Mouse (Mus musculus): ENCODE data around the gene Pola2. TPM values are rescaled to one million over a fixed set of nuclear protein-coding genes. Genes with fewer than 3 reads are reported as not detected.
A peak's percentile ranks its signal among the peaks of the same experiment; 100 is the strongest.

The Pola2 gene
- polyA plus RNA-seq, 1 experiment from 2014 or later, result 16.6 TPM

DNA sequence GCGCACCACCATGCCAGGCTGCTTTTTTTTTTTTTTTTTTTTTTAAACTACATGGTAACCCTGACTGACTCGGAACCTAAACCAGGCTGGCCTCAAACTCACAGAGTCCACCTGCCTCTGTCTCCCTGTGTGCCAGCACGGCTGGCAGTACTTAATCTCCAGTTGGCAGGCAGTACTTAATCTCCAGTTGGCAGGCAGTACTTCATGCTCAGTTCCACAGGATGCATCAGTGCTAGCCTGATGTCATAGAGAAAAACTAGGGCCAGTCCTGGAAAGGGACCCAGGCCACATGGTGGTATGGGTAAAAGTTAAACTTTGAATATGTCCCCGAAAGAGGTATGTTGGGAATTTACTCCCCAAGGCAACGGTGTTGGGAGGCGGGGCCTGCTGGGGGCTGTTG lies 35.9 kb downstream of the Pola2 start:
- no peak overlapping the region for H3K4me3 ChIP-seq (ENCODE audit: low read depth, low read length)
- no peak overlapping the region for H3K9ac ChIP-seq (replicated peaks; ENCODE audit: low read depth)
- H3K4me1 ChIP-seq (ENCODE audit: insufficient read depth, low read depth, low read length), result peaks cover 31% of the 10 kb centered on the region
- DNase-seq (ENCODE audit: low spot score) (no peak), ATAC-seq (no peak)
- H3K4me2 ChIP-seq (replicated peaks; ENCODE audit: low read depth, low read length), result no peak overlapping the region
- no peaks in the 10 kb centered on the region for H3K27me3 ChIP-seq (replicated peaks; ENCODE audit: insufficient read depth, low read length)
- H3K9me3 ChIP-seq (ENCODE audit: low read length), result no peaks in the 10 kb centered on the region
- no peak overlapping the region for H3K27ac ChIP-seq (ENCODE audit: low read length)
- 61% methylated on average over 6 of the region's 6 CpGs for WGBS
- TF ChIP-seq EP300 (IDR thresholded peaks at IDR 0.05) (no peak), CTCF (IDR thresholded peaks at IDR 0.05) (no peak)
- no peaks in the 10 kb centered on the region for H3K36me3 ChIP-seq (ENCODE audit: insufficient read depth, low read length)

DNA sequence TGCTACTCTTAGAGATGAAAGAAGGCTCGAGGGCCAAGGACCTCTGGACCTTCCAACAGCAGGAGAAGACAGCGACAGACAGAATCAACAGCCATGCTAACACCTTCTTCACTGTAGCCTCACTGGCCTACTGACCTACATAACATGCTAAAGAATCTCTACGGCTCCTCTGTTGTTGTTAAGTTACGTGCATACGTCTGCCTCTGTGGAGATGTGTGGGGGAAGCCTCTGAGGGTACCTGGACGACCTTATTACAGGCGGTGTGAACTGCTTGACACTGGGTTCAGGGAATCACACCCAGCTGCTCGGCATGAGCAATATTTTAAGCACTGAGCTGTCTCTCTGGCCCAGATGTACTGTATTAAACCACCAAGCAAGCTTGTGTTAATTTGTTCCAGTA lies 36.5 kb downstream of the Pola2 start:
- no peak overlapping the region for H3K27ac ChIP-seq (ENCODE audit: low read length)
- no peaks in the 10 kb centered on the region for H3K36me3 ChIP-seq (ENCODE audit: insufficient read depth, low read length)
- H3K4me3 ChIP-seq (ENCODE audit: low read depth, low read length), result no peak overlapping the region
- no peak for DNase-seq (ENCODE audit: low spot score)
- WGBS, result 79% methylated on average over 8 of the region's 8 CpGs
- no peak overlapping the region for H3K4me2 ChIP-seq (replicated peaks; ENCODE audit: low read depth, low read length)
- no peaks in the 10 kb centered on the region for H3K9me3 ChIP-seq (ENCODE audit: low read length)
- H3K9ac ChIP-seq (replicated peaks; ENCODE audit: low read depth), result no peak overlapping the region
- no peaks in the 10 kb centered on the region for H3K27me3 ChIP-seq (replicated peaks; ENCODE audit: insufficient read depth, low read length)
- ATAC-seq, result no peak
- TF ChIP-seq CTCF (IDR thresholded peaks at IDR 0.05), result no peak
- no peak for TF ChIP-seq EP300 (IDR thresholded peaks at IDR 0.05)
- H3K4me1 ChIP-seq (ENCODE audit: insufficient read depth, low read depth, low read length), result peaks cover 31% of the 10 kb centered on the region

DNA sequence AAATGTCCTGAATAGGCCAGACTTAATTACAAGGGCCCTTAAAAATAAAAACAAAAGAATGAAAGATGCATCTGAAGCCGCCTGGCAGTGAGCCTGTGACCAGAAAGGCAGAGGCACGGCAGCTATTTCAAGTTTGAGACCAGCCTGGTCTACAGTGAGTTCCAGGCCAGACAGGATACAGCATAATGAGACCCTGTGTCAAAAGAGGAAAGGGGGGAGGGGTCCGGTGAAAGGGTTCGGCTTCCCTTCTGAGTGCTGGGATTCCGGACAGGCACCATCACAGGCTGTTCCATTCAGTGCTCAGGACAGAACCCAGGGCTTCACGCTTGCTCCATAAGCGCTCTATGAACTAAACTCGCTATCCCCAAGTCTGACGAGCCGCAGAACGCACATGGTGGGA lies 37.0 kb downstream of the Pola2 start:
- DNase-seq (ENCODE audit: low spot score), result no peak
- H3K27ac ChIP-seq (ENCODE audit: low read length), result no peak overlapping the region
- no peak overlapping the region for H3K4me3 ChIP-seq (ENCODE audit: low read depth, low read length)
- no peaks in the 10 kb centered on the region for H3K36me3 ChIP-seq (ENCODE audit: insufficient read depth, low read length)
- H3K9ac ChIP-seq (replicated peaks; ENCODE audit: low read depth), result no peak overlapping the region
- H3K9me3 ChIP-seq (ENCODE audit: low read length), result no peaks in the 10 kb centered on the region
- ATAC-seq, result no peak
- TF ChIP-seq EP300 (IDR thresholded peaks at IDR 0.05) (no peak), CTCF (IDR thresholded peaks at IDR 0.05) (no peak)
- no peak overlapping the region for H3K4me2 ChIP-seq (replicated peaks; ENCODE audit: low read depth, low read length)
- no peaks in the 10 kb centered on the region for H3K27me3 ChIP-seq (replicated peaks; ENCODE audit: insufficient read depth, low read length)
- H3K4me1 ChIP-seq (ENCODE audit: insufficient read depth, low read depth, low read length), result peaks cover 31% of the 10 kb centered on the region
- WGBS, result 75% methylated on average over 11 of the region's 11 CpGs

DNA sequence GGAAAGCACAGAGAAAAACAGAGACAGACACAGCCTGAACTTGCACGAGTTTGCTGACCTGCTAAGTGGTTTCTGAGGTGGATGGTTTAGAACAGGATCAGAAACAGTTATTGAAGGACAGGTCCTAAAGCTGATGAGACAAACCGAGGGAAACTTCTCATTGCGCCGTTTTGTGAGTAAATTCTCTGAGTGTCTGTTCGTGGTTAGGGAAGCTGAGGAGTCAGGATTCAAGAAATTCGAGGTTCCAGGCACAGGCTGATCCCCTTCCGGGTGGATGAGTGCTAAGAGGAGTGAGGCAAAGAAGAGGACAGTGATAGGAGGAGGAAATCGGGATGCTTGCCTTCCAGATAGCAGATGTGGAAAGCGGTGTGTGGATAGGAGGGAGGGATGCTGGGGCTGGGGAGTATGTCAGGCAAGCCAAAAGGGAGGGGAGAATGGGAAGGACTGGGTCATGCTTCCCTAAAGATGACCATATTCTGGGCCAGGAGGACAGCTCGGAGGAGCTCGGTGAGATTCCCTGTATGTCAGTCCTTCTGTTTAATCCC lies 38.6 kb downstream of the Pola2 start:
- no peak for ATAC-seq
- no peaks in the 10 kb centered on the region for H3K36me3 ChIP-seq (ENCODE audit: insufficient read depth, low read length)
- peak overlapping the region; percentile 94 for H3K27ac ChIP-seq (ENCODE audit: low read length)
- peak overlapping the region; percentile 71 for H3K4me3 ChIP-seq (ENCODE audit: low read depth, low read length)
- H3K4me2 ChIP-seq (replicated peaks; ENCODE audit: low read depth, low read length), result peak overlapping the region; percentile 93
- TF ChIP-seq CTCF (IDR thresholded peaks at IDR 0.05) (no peak), EP300 (IDR thresholded peaks at IDR 0.05) (no peak; the same call in 1 of the 2 replicates)
- peak; percentile 35 for DNase-seq (ENCODE audit: low spot score)
- H3K9me3 ChIP-seq (ENCODE audit: low read length), result no peaks in the 10 kb centered on the region
- H3K9ac ChIP-seq (replicated peaks; ENCODE audit: low read depth), result 0 out of 2 replicates have a peak overlapping the region, but pooled peaks have one; percentile 19
- WGBS, result 23% methylated on average over 11 of the region's 11 CpGs
- peaks cover 37% of the 10 kb centered on the region for H3K4me1 ChIP-seq (ENCODE audit: insufficient read depth, low read depth, low read length)
- H3K27me3 ChIP-seq (replicated peaks; ENCODE audit: insufficient read depth, low read length), result no peaks in the 10 kb centered on the region

DNA sequence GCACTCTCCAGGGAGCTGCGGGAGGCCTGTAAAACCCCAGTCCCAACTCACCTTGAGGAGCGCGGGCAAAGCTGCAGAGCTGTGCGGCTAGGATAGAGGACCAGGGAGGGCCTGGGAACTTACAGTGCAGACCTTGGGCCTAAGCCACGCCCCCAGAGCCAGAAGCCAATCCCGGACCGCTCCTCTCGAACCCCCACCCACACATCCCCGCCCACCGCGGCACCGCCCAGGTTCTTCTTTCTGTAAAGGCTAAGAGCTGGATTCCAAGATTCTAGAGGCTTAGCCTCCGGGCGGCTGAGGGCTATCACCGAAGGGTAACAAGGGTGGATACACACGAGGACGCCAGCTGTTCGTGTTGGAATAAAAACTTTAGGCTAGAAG lies 39.3 kb downstream of the Pola2 start, which contains the start of gene Cdc42ep2:
Gene Cdc42ep2 (minus strand): TSS at position 104 of the 381 bp plus-strand sequence.
- peak within 1 kb of the TSS; percentile 71 for H3K4me3 ChIP-seq (ENCODE audit: low read depth, low read length)
- H3K27me3 ChIP-seq (replicated peaks; ENCODE audit: insufficient read depth, low read length), result no peaks in the 10 kb centered on the region
- H3K4me1 ChIP-seq (ENCODE audit: insufficient read depth, low read depth, low read length), result peaks cover 32% of the 10 kb centered on the region
- ATAC-seq (peak; percentile 92), DNase-seq (ENCODE audit: low spot score) (peak; percentile 99)
- no peaks in the 10 kb centered on the region for H3K9me3 ChIP-seq (ENCODE audit: low read length)
- H3K27ac ChIP-seq (ENCODE audit: low read length), result peak within 1 kb of the TSS; percentile 94
- peak within 1 kb of the TSS; percentile 78 for H3K9ac ChIP-seq (replicated peaks; ENCODE audit: low read depth)
- TF ChIP-seq EP300 (IDR thresholded peaks at IDR 0.05) (no peak), CTCF (IDR thresholded peaks at IDR 0.05) (no peak)
- no peaks in the 10 kb centered on the region for H3K36me3 ChIP-seq (ENCODE audit: insufficient read depth, low read length)
- 0% methylated on average over 17 of the region's 18 CpGs for WGBS
- peak within 1 kb of the TSS; percentile 93 for H3K4me2 ChIP-seq (replicated peaks; ENCODE audit: low read depth, low read length)

DNA sequence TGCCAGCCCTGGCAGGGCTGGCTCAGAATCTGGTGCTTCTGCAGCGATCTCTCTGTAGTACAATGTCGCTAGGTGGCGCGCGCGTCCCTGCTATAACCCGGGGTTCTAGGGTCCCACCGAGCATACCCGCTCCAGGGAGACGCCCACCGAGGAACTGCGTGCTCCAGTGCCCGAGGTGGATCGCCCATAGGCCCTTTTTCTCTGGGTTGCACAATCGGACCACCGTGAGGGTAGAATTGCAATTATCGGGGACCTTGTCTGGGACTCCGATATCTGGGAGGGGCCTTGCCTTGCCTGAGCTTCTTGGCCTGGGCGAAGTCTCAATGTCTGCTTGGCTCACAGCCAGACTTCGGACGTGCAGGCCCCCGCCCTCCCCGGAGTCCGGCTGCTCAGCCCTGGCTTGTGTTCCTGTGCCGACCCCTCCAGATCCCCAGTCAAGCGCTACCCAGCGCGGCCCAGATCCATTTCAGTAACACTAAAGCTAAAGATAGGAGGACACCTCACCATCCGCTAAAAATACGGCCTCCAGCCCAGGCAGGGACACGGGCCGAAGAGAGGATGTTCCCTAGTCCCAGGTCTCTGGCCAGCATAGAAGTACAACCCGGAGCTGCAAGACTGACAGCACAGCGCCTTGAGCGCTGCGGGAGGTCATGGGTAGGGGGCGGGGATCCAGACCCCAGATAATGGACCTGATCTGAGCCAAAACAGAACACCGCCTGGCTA lies 39.9 kb downstream of the Pola2 start:
- peak overlapping the region; percentile 78 for H3K9ac ChIP-seq (replicated peaks; ENCODE audit: low read depth)
- peak; percentile 97 for DNase-seq (ENCODE audit: low spot score)
- under 1% methylated on average over 38 of the region's 38 CpGs for WGBS
- H3K9me3 ChIP-seq (ENCODE audit: low read length), result no peaks in the 10 kb centered on the region
- H3K27me3 ChIP-seq (replicated peaks; ENCODE audit: insufficient read depth, low read length), result no peaks in the 10 kb centered on the region
- H3K36me3 ChIP-seq (ENCODE audit: insufficient read depth, low read length), result no peaks in the 10 kb centered on the region
- peak overlapping the region; percentile 71 for H3K4me3 ChIP-seq (ENCODE audit: low read depth, low read length)
- peak; percentile 71 for ATAC-seq
- TF ChIP-seq EP300 (IDR thresholded peaks at IDR 0.05), result peak; percentile 62
- TF ChIP-seq CTCF (IDR thresholded peaks at IDR 0.05), result peak; percentile 85
- H3K4me1 ChIP-seq (ENCODE audit: insufficient read depth, low read depth, low read length), result peaks cover 27% of the 10 kb centered on the region; the same call in 1 of the 2 replicates
- peak overlapping the region; percentile 94 for H3K27ac ChIP-seq (ENCODE audit: low read length)
- H3K4me2 ChIP-seq (replicated peaks; ENCODE audit: low read depth, low read length), result peak overlapping the region; percentile 93

Data from lung, postnatal 0 days (tissue).